Mouse (Mus musculus) midbrain, embryonic 14.5 days (tissue): ENCODE measurements around the gene Gm10135. TPM values are rescaled to one million over a fixed set of nuclear protein-coding genes. Genes with fewer than 3 reads are reported as not detected.
"Not testable (repeated sequence)": the region's sequence is repeated elsewhere in the genome, so short reads cannot be mapped to it uniquely, and the experiment has no call there.

Source experiments
- ATAC-seq: fragments of 200-750 bp; cut with Nextera tagmentation; 2 replicates; pipeline ENCODE4 v1.8.0; 2017; ENCODE audit warnings: moderate number of reproducible peaks, moderate library complexity; ENCODE audit not compliant: low FRiP score, low TSS enrichment
- DNase-seq: peaks from one replicate; pipeline ENCODE4 v3.0.0-alpha.2; 2015
- H3K27ac ChIP-seq: fragments of 300-500 bp; sonication (generic); replicated peaks from 2 replicates; pipeline ENCODE4 v1.5.1; 2014; ENCODE audit warnings: mild to moderate bottlenecking, low read depth, low read length, moderate library complexity
- H3K27me3 ChIP-seq: fragments of 300-500 bp; sonication (generic); 2 replicates; pipeline ENCODE4 v1.6.1; 2014; ENCODE audit warnings: low read length, control low read depth, mixed read lengths; ENCODE audit not compliant: control insufficient read depth, insufficient read depth
- H3K36me3 ChIP-seq: fragments of 300-500 bp; sonication (generic); 2 replicates; pipeline ENCODE4 v1.6.1; 2014; ENCODE audit warnings: low read length, control low read depth; ENCODE audit not compliant: control insufficient read depth, insufficient read depth
- H3K4me1 ChIP-seq: fragments of 300-500 bp; sonication (generic); 2 replicates; pipeline ENCODE4 v1.6.1; 2014; ENCODE audit warnings: mild to moderate bottlenecking, antibody characterized with exemption, low read length, control low read depth; ENCODE audit not compliant: control insufficient read depth, insufficient read depth
- H3K4me2 ChIP-seq: fragments of 300-500 bp; sonication (generic); 2 replicates; pipeline ENCODE4 v1.6.1; 2014; ENCODE audit warnings: mild to moderate bottlenecking, low read length, moderate library complexity
- H3K4me3 ChIP-seq: fragments of 300-500 bp; sonication (generic); replicated peaks from 2 replicates; pipeline ENCODE4 v1.5.1; 2014; ENCODE audit warnings: low read depth, low read length
- H3K9ac ChIP-seq: fragments of 300-500 bp; sonication (generic); replicated peaks from 2 replicates; pipeline ENCODE4 v1.6.1; 2014; ENCODE audit warnings: mild to moderate bottlenecking, low read length, moderate library complexity
- H3K9me3 ChIP-seq: fragments of 300-500 bp; sonication (generic); 2 replicates; pipeline ENCODE4 v1.6.1; 2016; ENCODE audit warnings: low read length, control low read depth, mixed read lengths; ENCODE audit not compliant: control insufficient read depth
- WGBS: fragments of 180-500 bp; shearing (Covaris S2); extraction: QIAGEN DNeasy Blood & Tissue Kit; methylation state at CpG from one replicate; pipeline ENCODE4 v1.1.7; 2014; 5-methylcytosine and 5-hydroxymethylcytosine counted together
- polyA plus RNA-seq: library from polyadenylated mRNA; unstranded; fragments of >200 nt; fragmentation: Nextera tagmentation; extraction: Ambion mirVana; gene quantifications from 2 replicates; pipeline ENCODE4 v1.2.1, GENCODE M21; 2014

Gene Gm10135
- not detected in 2 replicates for polyA plus RNA-seq

GRCm38 (mm10) chr5:72974602-72975001 lies at the start of gene Gm10135:
Gm10135 (minus strand) TSS chr5:72974702.
- 96% methylated on average over 7 of the region's 7 CpGs for WGBS
- no peak within 1 kb of the TSS for H3K4me3 ChIP-seq
- H3K36me3 ChIP-seq = peaks cover 46% of the 10 kb centered on the region
- no peak for ATAC-seq
- H3K27me3 ChIP-seq = no peaks in the 10 kb centered on the region
- DNase-seq = no peak
- H3K27ac ChIP-seq = no peak within 1 kb of the TSS
- no peak within 1 kb of the TSS for H3K4me2 ChIP-seq
- no peaks in the 10 kb centered on the region for H3K9me3 ChIP-seq
- no peaks in the 10 kb centered on the region for H3K4me1 ChIP-seq
- no peak within 1 kb of the TSS for H3K9ac ChIP-seq

DNA sequence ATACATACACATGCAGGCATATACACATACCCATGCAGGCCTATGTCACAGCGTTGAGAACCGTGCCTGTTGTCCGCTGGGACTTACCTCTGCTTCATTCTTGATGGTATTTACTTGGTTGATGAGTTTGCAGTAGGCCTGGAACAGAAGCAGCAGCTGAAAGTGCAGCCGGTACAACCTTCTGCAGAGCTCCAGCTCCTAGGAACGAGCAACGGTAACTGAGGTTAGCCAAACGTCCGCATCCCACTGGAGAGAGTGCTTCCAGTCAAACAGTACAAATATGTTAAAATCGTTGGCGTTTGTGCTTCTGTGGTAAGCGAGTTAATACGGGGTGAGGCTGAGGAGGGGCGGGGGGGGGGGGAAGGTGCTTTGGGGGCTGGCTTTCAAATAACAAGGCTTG lies 49.3 kb upstream of the Gm10135 start:
- no peaks in the 10 kb centered on the region for H3K27me3 ChIP-seq
- 94% methylated on average over 13 of the region's 13 CpGs for WGBS
- DNase-seq (no peak), ATAC-seq (no peak)
- H3K4me3 ChIP-seq = no peak overlapping the region
- no peaks in the 10 kb centered on the region for H3K4me1 ChIP-seq
- no peaks in the 10 kb centered on the region for H3K9me3 ChIP-seq
- H3K9ac ChIP-seq = no peak overlapping the region
- H3K36me3 ChIP-seq = peaks cover 52% of the 10 kb centered on the region
- H3K4me2 ChIP-seq = no peak overlapping the region
- no peak overlapping the region for H3K27ac ChIP-seq

DNA sequence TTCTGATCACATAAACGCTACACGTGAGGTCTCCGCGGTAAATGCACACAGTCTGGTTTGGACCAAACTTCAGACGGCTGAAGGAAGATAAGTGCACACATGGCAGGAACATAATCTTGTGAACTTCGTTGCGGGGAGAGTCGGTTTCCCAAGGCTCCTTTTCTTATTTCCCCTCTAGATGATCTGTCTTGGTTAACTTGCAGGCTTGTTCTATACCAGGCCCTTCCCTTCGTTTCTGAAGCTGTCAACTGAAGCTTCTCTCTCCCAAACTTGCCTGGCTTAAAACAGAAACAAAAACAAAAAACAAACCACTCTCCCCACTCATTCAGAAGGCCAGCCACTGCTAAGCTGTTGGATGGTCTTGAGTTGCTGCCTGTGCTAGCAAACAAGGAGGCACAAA lies 40.2 kb upstream of the Gm10135 start:
- Histone ChIP-seq H3K36me3 (no peaks in the 10 kb centered on the region), H3K27ac (no peak overlapping the region), H3K9ac (no peak overlapping the region), H3K4me1 (no peaks in the 10 kb centered on the region), H3K27me3 (0 out of 2 replicates have a peak, but pooled peaks cover 4% of the 10 kb centered on the region), H3K9me3 (no peaks in the 10 kb centered on the region), H3K4me2 (no peak overlapping the region), H3K4me3 (no peak overlapping the region)
- DNase-seq (no peak), ATAC-seq (no peak)
- WGBS = 38% methylated on average over 9 of the region's 9 CpGs

DNA sequence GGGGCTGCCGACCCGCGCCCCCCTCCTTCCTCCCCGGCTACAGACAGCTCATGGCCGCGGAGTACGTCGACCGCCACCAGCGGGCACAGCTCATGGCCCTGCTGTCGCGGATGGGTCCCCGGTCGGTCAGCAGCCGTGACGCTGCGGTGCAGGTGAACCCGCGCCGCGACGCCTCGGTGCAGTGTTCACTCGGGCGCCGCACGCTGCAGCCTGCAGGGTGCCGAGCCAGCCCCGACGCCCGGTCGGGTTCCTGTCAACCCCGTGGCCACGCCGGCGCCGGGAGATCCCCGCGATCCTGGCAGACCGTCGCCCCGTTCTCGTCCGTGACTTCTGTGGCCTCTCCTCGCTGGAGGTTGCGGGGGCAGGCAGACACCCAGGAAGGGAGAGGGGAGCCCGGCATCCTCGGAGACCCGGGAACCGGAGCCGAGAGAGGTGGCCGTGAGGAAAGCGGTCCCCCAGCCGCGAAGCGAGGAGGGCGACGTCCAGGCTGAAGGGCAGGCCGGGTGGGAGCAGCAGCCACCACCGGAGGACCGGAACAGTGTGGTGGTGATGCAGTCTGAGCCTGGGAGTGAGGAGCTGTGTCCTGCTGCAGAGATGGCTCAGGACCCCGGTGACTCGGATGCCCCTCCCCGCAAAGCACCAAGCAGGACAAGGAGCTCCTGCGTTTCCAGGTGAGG lies 39.2 kb upstream of the Gm10135 start:
- not testable (repeated sequence) for H3K27ac ChIP-seq, H3K36me3 ChIP-seq, H3K9me3 ChIP-seq, H3K27me3 ChIP-seq, H3K4me1 ChIP-seq
- peak; percentile 23 for DNase-seq
- peak overlapping the region; percentile 61 for H3K4me2 ChIP-seq
- WGBS = 2% methylated on average over 46 of the region's 65 CpGs
- peak; percentile 64; the same call in 1 of the 2 replicates for ATAC-seq
- peak overlapping the region; percentile 29; the same call in 1 of the 2 replicates for H3K9ac ChIP-seq
- H3K4me3 ChIP-seq = peak overlapping the region; percentile 34

DNA sequence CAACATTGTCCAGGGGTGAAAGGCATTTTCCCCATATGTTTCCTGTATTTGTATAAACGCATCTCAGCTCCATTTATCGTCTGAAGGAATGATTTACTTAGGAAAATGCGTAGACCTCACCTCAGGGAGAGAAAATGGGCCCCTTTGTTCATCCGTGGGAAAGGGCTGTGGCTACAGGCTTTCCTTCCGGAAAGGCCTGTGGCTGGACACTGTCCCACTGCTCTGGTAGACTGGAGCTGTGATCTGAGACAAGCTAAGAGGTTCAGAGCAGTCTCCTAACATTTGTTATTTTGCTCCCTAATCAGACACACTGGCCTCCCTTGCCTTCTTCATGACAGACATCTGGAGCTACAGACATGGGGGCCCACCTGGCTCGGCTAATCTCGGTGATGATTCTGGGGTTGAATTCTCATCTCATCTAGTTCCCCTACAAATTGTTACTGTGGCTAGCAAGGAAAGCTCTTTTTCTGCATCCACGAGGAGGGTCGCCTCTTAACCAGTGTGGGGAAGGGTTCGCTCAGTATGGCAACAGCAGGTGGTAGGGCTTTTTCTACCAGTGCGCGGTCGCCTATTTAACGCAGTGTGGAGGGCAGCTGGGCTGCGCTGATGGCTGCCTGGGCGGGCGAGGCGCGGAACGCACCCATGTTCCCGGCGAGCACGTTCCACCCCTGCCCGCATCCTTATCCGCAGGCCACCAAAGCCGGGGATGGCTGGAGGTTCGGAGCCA lies 38.5 kb upstream of the Gm10135 start:
- H3K36me3 ChIP-seq, H3K27ac ChIP-seq, H3K27me3 ChIP-seq, H3K9ac ChIP-seq, H3K9me3 ChIP-seq, H3K4me1 ChIP-seq: not testable (repeated sequence)
- 23% methylated on average over 25 of the region's 27 CpGs for WGBS
- ATAC-seq = peak; percentile 40; the same call in 1 of the 2 replicates
- Histone ChIP-seq H3K4me2 (peak overlapping the region; percentile 61), H3K4me3 (peak overlapping the region; percentile 34)
- DNase-seq = peak; percentile 46

DNA sequence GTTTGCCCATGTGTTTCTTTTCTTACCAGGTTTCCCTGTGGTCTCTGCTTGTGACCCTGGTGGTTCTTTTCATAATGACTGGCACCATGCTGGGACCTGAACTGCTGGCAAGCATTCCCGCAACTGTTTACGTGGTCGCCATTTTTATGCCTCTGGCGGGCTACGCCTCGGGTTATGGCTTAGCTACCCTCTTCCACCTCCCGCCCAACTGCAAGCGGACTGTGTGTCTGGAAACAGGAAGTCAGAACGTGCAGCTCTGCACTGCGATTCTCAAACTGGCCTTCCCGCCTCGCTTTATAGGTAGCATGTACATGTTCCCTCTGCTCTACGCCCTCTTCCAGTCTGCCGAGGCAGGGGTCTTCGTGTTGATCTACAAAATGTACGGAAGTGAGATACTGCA lies 37.3 kb upstream of the Gm10135 start:
- not testable (repeated sequence) for DNase-seq, H3K4me2 ChIP-seq, H3K9ac ChIP-seq, H3K4me1 ChIP-seq, H3K36me3 ChIP-seq, ATAC-seq, H3K4me3 ChIP-seq, H3K9me3 ChIP-seq, H3K27ac ChIP-seq
- 96% methylated on average over 15 of the region's 16 CpGs for WGBS
- H3K27me3 ChIP-seq = peaks cover 11% of the 10 kb centered on the region

DNA sequence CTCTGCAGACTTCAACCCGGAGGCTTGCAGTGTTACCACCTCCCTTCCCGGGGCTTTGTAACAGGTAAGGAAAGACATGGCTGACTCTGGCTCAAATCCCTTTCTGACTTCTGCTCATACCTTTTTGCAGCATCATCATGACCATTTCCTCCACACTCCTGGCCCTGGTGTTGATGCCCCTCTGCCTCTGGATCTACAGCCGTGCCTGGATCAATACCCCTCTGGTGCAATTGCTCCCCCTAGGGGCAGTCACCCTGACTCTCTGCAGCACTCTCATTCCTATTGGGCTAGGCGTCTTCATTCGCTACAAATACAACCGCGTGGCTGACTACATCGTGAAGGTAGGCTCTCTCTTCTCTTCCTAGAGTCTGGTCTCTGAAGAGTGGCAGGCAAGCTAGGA lies 33.7 kb upstream of the Gm10135 start:
- not testable (repeated sequence) for H3K27me3 ChIP-seq, H3K4me1 ChIP-seq, DNase-seq, H3K9me3 ChIP-seq, H3K4me3 ChIP-seq, H3K4me2 ChIP-seq, H3K36me3 ChIP-seq, ATAC-seq, H3K27ac ChIP-seq, H3K9ac ChIP-seq
- WGBS = 41% methylated on average over 8 of the region's 8 CpGs

- no peak for DNase-seq
- Histone ChIP-seq H3K27me3 (peaks cover 6% of the 10 kb centered on the region), H3K27ac (0 out of 2 replicates have a peak overlapping the region, but pooled peaks have one; percentile 20), H3K4me1 (0 out of 2 replicates have a peak, but pooled peaks cover 4% of the 10 kb centered on the region), H3K4me2 (peak overlapping the region; percentile 63), H3K4me3 (peak overlapping the region; percentile 42), H3K36me3 (no peaks in the 10 kb centered on the region), H3K9ac (peak overlapping the region; percentile 49), H3K9me3 (no peaks in the 10 kb centered on the region)
- ATAC-seq = 0 out of 2 replicates have a peak, but pooled peaks have one; percentile 1
- 42% methylated on average over 5 of the region's 5 CpGs for WGBS
Measured at GRCm38 (mm10) chr5:73007582-73007959, 33.1 kb upstream of the Gm10135 start.
